Mouse (Mus musculus) adipose tissue, adult 10 weeks (tissue): ENCODE data around the gene Htatip2. TPM values are rescaled to one million over a fixed set of nuclear protein-coding genes. Genes with fewer than 3 reads are reported as not detected.

Experiments used
- polyA plus RNA-seq: library from polyadenylated mRNA; stranded (reverse); fragments of 350-450 nt; fragmentation: Illumina TruSeq; extraction: RNeasy Lipid Tissue Mini Kit (QIAGEN cat#74804); gene quantifications from one replicate; pipeline ENCODE4 v1.2.3, GENCODE M21; 2014; ENCODE audit warnings: low read depth, low replicate concordance

Gene Htatip2
- 19.9 TPM for polyA plus RNA-seq

DNA sequence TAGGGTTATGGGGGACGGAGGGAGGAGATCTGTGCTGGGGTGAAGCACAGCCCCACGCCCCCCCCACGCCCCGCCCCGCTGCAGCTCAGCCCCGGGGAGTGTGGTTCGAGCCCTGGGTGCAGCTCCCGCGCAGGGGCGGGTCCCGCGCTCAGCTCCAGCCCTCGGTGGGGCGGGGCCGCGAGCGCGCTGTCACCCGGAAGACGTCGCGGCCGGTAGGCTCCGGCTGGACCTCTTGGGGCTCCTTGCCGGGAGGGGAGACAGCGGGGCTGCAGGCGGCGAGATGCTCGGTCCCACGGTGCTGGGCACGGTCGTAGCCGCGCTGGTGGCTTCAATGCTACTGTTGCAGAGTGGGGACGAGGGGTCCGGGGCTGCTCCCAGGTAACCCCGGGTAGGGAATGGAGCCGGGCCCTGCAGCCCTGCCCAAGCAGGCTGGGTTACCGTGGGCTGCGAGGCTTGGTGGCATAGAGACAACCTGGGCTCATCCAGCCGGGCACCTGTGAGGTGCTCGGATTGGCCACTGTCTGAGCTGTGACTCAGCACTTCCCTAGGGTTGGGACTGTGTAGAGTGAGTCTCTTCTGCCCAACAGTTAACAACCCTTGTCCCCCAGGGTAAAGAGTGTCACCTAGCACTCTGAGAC is at the start of gene Htatip2:
Gene Htatip2, plus strand, starts transcription at position 182 of the 638 bp plus-strand sequence.

DNA sequence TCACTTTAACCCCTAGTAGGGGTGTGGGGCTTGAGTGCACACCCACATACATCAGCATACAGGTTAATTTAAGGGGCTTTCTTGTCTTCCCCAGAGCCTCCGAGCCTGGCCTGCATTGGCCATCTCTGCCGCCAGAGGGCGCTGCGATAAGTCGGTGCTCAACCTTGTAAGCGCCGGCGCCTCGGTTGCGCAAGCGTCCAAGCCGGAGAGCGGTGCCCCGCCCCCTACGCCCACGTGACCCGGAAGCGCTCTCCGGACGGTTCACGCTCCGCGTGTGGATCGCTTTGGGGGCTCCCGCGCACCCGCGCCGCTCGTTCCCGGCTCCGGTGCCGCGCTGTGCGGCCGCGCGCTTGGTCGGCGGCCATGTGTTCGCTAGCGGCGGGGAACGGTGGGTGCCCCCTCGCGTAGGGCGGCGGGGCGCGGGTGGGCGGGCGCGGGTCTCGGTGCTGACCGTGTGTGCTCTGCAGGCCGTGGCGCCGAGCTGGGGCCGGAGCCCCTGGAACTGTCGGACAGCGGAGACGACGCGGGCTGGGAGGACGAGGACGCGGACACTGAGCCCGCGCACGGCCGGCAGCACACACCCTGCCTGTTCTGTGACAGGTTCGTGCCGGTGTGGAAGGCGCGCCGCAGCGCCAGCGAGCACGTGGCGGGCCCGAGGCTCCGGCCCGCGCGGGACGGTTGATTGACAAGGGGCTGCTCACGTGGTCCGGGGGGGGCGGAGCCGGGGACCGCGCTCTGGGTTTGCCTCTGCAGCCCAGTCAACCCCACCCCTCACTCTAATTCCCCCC is 19.4 kb downstream of the Htatip2 start, which contains the start of gene Prmt3:
Gene Prmt3, plus strand, starts transcription at position 233 of the 788 bp plus-strand sequence.

Other genes starting within 250 kb of the Htatip2 start
- not detected for gene Dbx1, start 122.3 kb upstream of the Htatip2 start, polyA plus RNA-seq
- gene Prmt3, start 19.2 kb downstream of the Htatip2 start, polyA plus RNA-seq = 9.3 TPM
- 0.05 TPM for gene Slc6a5, start 151.0 kb downstream of the Htatip2 start, polyA plus RNA-seq
- 0.24 TPM for gene Nell1, start 215.7 kb downstream of the Htatip2 start, polyA plus RNA-seq